Mouse (Mus musculus) intestine, embryonic 15.5 days (tissue): ENCODE data around the gene Tenm4. TPM values are rescaled to one million over a fixed set of nuclear protein-coding genes. Genes with fewer than 3 reads are reported as not detected.

Experiments
- ATAC-seq: fragments of 200-750 bp; cut with Nextera tagmentation; 2 replicates; pipeline ENCODE4 v1.8.0; 2017; ENCODE audit warnings: moderate TSS enrichment, moderate library complexity
- H3K27ac ChIP-seq: fragments of 300-500 bp; sonication (generic); 2 replicates; pipeline ENCODE4 v1.5.1; 2015; ENCODE audit warnings: mild to moderate bottlenecking, inconsistent platforms
- H3K27me3 ChIP-seq: fragments of 300-500 bp; sonication (generic); replicated peaks from 2 replicates; pipeline ENCODE4 v1.6.1; 2015; ENCODE audit warnings: inconsistent platforms
- H3K36me3 ChIP-seq: fragments of 300-500 bp; sonication (generic); 2 replicates; pipeline ENCODE4 v1.6.1; 2015; ENCODE audit warnings: inconsistent platforms
- H3K4me1 ChIP-seq: fragments of 300-500 bp; sonication (generic); replicated peaks from 2 replicates; pipeline ENCODE4 v1.6.1; 2015; ENCODE audit warnings: inconsistent platforms
- H3K4me2 ChIP-seq: fragments of 300-500 bp; sonication (generic); replicated peaks from 2 replicates; pipeline ENCODE4 v1.6.1; 2015; ENCODE audit warnings: mild to moderate bottlenecking, inconsistent platforms
- H3K4me3 ChIP-seq: fragments of 300-500 bp; sonication (generic); replicated peaks from 2 replicates; pipeline ENCODE4 v1.5.1; 2015; ENCODE audit warnings: inconsistent platforms
- H3K9ac ChIP-seq: fragments of 300-500 bp; sonication (generic); 2 replicates; pipeline ENCODE4 v1.6.1; 2015; ENCODE audit warnings: inconsistent platforms
- H3K9me3 ChIP-seq: fragments of 300-500 bp; sonication (generic); 2 replicates; pipeline ENCODE4 v1.6.1; 2016; ENCODE audit warnings: inconsistent platforms
- WGBS: fragments of 180-500 bp; shearing (Covaris S2); methylation state at CpG from one replicate; pipeline ENCODE4 v1.1.7; 2015; 5-methylcytosine and 5-hydroxymethylcytosine counted together
- polyA plus RNA-seq: library from polyadenylated mRNA; unstranded; fragments of >200 nt; fragmentation: Nextera tagmentation; extraction: Ambion mirVana; gene quantifications from 2 replicates; pipeline ENCODE4 v1.2.1, GENCODE M21; 2015

The Tenm4 gene
- polyA plus RNA-seq, 1 experiment from 2014 or later, result 22.0 TPM

GRCm38 (mm10) chr7:96480351-96480983, 309.4 kb downstream of the Tenm4 start:
- ATAC-seq, result no peak
- H3K4me2 ChIP-seq, result no peak overlapping the region
- no peaks in the 10 kb centered on the region for H3K9me3 ChIP-seq
- WGBS, result 80% methylated on average over 9 of the region's 9 CpGs
- no peak overlapping the region for H3K4me3 ChIP-seq
- H3K4me1 ChIP-seq, result 0 out of 2 replicates have a peak, but pooled peaks cover 2% of the 10 kb centered on the region
- H3K36me3 ChIP-seq, result no peaks in the 10 kb centered on the region
- H3K27ac ChIP-seq, result no peak overlapping the region
- H3K27me3 ChIP-seq, result no peaks in the 10 kb centered on the region
- H3K9ac ChIP-seq, result no peak overlapping the region

DNA sequence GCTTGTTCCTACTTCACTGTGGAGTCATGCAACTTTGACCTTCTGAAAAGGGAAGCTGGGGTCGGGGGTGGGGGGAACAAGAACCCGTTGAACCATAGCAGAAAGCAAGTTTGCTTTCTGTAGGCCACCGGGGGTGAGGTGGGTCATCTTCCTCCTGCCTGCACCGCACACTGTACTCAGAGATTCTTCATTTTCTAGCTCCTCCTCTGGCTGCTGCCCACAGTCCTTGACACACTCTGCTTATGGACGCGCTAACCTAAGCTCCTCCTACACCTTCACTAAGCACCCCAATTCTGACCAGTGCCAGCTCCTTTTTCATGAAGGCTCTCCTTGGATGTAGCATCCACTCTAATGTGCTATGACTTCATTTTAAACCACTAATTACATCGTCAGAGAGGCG, 311.9 kb downstream of the Tenm4 start:
- H3K4me1 ChIP-seq, result 0 out of 2 replicates have a peak, but pooled peaks cover 2% of the 10 kb centered on the region
- H3K36me3 ChIP-seq, result no peaks in the 10 kb centered on the region
- H3K27me3 ChIP-seq, result no peaks in the 10 kb centered on the region
- H3K4me2 ChIP-seq, result no peak overlapping the region
- whole genome bisulfite sequencing, result 70% methylated on average over 8 of the region's 8 CpGs
- H3K4me3 ChIP-seq, result no peak overlapping the region
- H3K27ac ChIP-seq, result no peak overlapping the region
- H3K9ac ChIP-seq, result no peak overlapping the region
- no peaks in the 10 kb centered on the region for H3K9me3 ChIP-seq
- no peak for ATAC-seq

GRCm38 (mm10) chr7:96484006-96484581, 313.0 kb downstream of the Tenm4 start:
- Histone ChIP-seq H3K27ac (no peak overlapping the region), H3K4me1 (0 out of 2 replicates have a peak, but pooled peaks cover 2% of the 10 kb centered on the region), H3K27me3 (no peaks in the 10 kb centered on the region), H3K9ac (no peak overlapping the region), H3K4me2 (no peak overlapping the region), H3K9me3 (no peaks in the 10 kb centered on the region), H3K36me3 (no peaks in the 10 kb centered on the region), H3K4me3 (no peak overlapping the region)
- 83% methylated on average over 1 of the region's 1 CpGs for WGBS
- no peak for ATAC-seq

- Histone ChIP-seq H3K4me2 (no peak overlapping the region), H3K36me3 (no peaks in the 10 kb centered on the region), H3K9me3 (no peaks in the 10 kb centered on the region), H3K4me1 (0 out of 2 replicates have a peak, but pooled peaks cover 5% of the 10 kb centered on the region), H3K27ac (no peak overlapping the region), H3K4me3 (no peak overlapping the region), H3K27me3 (no peaks in the 10 kb centered on the region), H3K9ac (no peak overlapping the region)
- 81% methylated on average over 6 of the region's 6 CpGs for WGBS
- no peak for ATAC-seq
These were observed 318.5 kb downstream of the Tenm4 start for GRCm38 (mm10) chr7:96489348-96490076.

DNA sequence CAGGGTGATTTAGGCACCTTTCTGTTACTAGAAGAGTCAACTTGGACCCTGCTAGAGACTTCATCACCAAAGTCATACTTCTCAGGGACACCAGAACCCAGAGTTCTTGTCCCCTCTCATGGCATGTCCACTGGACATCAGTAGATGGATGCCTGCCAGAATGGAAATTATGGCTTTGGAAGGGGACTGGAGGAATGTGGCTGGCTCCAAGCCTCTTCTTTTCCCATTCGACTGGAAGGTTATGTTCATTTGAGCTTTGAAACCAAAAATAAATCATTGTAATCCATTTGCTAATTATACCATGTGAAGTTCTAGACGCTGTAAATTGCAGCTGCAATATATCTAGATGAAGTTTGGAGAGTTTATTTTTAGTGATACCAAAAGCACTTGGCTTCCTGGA, 320.9 kb downstream of the Tenm4 start:
- Histone ChIP-seq H3K36me3 (no peaks in the 10 kb centered on the region), H3K9me3 (no peaks in the 10 kb centered on the region), H3K27me3 (no peaks in the 10 kb centered on the region), H3K4me2 (no peak overlapping the region), H3K9ac (no peak overlapping the region), H3K4me1 (0 out of 2 replicates have a peak, but pooled peaks cover 5% of the 10 kb centered on the region), H3K4me3 (no peak overlapping the region), H3K27ac (no peak overlapping the region)
- ATAC-seq, result no peak
- 34% methylated on average over 2 of the region's 2 CpGs for WGBS

DNA sequence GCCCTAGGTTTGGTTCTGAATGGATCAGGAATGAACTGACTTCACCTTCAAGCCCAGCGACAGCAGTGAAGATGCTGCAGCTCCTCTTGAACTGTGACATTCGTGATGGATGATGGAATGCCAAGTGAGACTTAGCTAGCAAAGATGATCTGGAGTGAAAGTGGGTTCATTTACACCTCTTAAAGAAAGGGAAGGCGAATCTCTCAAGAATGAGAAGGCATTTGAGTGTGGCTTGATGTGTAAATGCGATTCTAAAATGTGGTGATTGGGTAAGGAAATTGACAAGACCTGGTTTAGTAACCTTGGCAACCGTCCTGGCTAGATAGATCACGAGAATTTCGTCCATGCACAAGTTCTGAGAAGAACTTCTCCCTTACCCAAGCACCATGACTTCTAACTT, 321.6 kb downstream of the Tenm4 start:
- WGBS, result 87% methylated on average over 7 of the region's 7 CpGs
- Histone ChIP-seq H3K36me3 (no peaks in the 10 kb centered on the region), H3K27me3 (no peaks in the 10 kb centered on the region), H3K9ac (no peak overlapping the region), H3K4me2 (no peak overlapping the region), H3K27ac (no peak overlapping the region), H3K4me3 (no peak overlapping the region), H3K4me1 (0 out of 2 replicates have a peak, but pooled peaks cover 5% of the 10 kb centered on the region), H3K9me3 (no peaks in the 10 kb centered on the region)
- no peak for ATAC-seq

DNA sequence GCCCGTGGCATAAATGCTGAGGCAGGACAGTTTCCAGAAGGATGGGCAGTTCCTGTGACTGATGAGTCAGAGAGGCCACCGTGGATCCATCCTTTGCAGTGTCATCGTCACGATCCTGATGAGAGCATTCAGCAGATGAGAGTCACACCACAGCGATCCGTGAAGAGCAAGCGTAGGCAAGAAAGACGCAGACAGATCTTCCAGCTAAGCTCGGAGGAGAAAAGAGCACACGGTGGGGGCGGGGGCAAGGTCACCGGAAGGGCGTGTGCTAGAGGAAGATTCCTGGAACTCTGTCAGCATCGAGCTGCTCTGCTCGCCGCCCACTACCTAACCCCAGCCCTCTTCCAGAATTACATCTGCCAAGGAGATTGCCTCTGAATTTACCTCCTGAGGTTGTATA, 323.0 kb downstream of the Tenm4 start:
- WGBS, result 58% methylated on average over 16 of the region's 16 CpGs
- Histone ChIP-seq H3K9me3 (no peaks in the 10 kb centered on the region), H3K9ac (no peak overlapping the region), H3K36me3 (no peaks in the 10 kb centered on the region), H3K4me1 (0 out of 2 replicates have a peak, but pooled peaks cover 5% of the 10 kb centered on the region), H3K27me3 (no peaks in the 10 kb centered on the region), H3K4me3 (no peak overlapping the region), H3K4me2 (no peak overlapping the region), H3K27ac (no peak overlapping the region)
- ATAC-seq, result no peak

- Histone ChIP-seq H3K27ac (no peak overlapping the region), H3K36me3 (no peaks in the 10 kb centered on the region), H3K9ac (no peak overlapping the region), H3K27me3 (no peaks in the 10 kb centered on the region), H3K4me1 (peaks cover 4% of the 10 kb centered on the region; the same call in 1 of the 2 replicates), H3K4me3 (no peak overlapping the region), H3K9me3 (no peaks in the 10 kb centered on the region), H3K4me2 (no peak overlapping the region)
- 92% methylated on average over 5 of the region's 5 CpGs for WGBS
- no peak for ATAC-seq
These were observed 329.1 kb downstream of the Tenm4 start for GRCm38 (mm10) chr7:96500108-96500507.

GRCm38 (mm10) chr7:96500797-96501196, 329.8 kb downstream of the Tenm4 start:
- H3K4me3 ChIP-seq, result no peak overlapping the region
- 64% methylated on average over 4 of the region's 4 CpGs for WGBS
- ATAC-seq, result no peak

GRCm38 (mm10) chr7:96502321-96502973, 331.4 kb downstream of the Tenm4 start:
- H3K4me1 ChIP-seq, result peaks cover 4% of the 10 kb centered on the region; the same call in 1 of the 2 replicates
- H3K27me3 ChIP-seq, result no peaks in the 10 kb centered on the region
- H3K36me3 ChIP-seq, result no peaks in the 10 kb centered on the region
- WGBS, result 42% methylated on average over 11 of the region's 11 CpGs
- H3K4me3 ChIP-seq, result no peak overlapping the region
- H3K27ac ChIP-seq, result no peak overlapping the region
- H3K9me3 ChIP-seq, result no peaks in the 10 kb centered on the region
- ATAC-seq, result no peak
- H3K4me2 ChIP-seq, result no peak overlapping the region
- H3K9ac ChIP-seq, result no peak overlapping the region

More at GRCm38 (mm10) chr7:96500797-96501196, 329.8 kb downstream of the Tenm4 start:
- H3K9me3 ChIP-seq, result no peaks in the 10 kb centered on the region
- peaks cover 4% of the 10 kb centered on the region; the same call in 1 of the 2 replicates for H3K4me1 ChIP-seq
- no peaks in the 10 kb centered on the region for H3K27me3 ChIP-seq
- H3K27ac ChIP-seq, result no peak overlapping the region
- no peak overlapping the region for H3K4me2 ChIP-seq
- H3K36me3 ChIP-seq, result no peaks in the 10 kb centered on the region
- H3K9ac ChIP-seq, result no peak overlapping the region

- H3K4me3 ChIP-seq, result no peak overlapping the region
- no peaks in the 10 kb centered on the region for H3K27me3 ChIP-seq
- no peaks in the 10 kb centered on the region for H3K36me3 ChIP-seq
- H3K4me1 ChIP-seq, result peaks cover 6% of the 10 kb centered on the region; the same call in 1 of the 2 replicates
- no peak overlapping the region for H3K27ac ChIP-seq
- ATAC-seq, result no peak
- no peaks in the 10 kb centered on the region for H3K9me3 ChIP-seq
- WGBS, result 62% methylated on average over 6 of the region's 6 CpGs
- no peak overlapping the region for H3K9ac ChIP-seq
- H3K4me2 ChIP-seq, result no peak overlapping the region
These were observed 334.5 kb downstream of the Tenm4 start for GRCm38 (mm10) chr7:96505538-96505937.

- H3K4me3 ChIP-seq, result no peak overlapping the region
- H3K4me2 ChIP-seq, result no peak overlapping the region
- H3K9me3 ChIP-seq, result no peaks in the 10 kb centered on the region
- no peak for ATAC-seq
- no peaks in the 10 kb centered on the region for H3K36me3 ChIP-seq
- H3K27ac ChIP-seq, result no peak overlapping the region
- H3K9ac ChIP-seq, result no peak overlapping the region
- peaks cover 7% of the 10 kb centered on the region; the same call in 1 of the 2 replicates for H3K4me1 ChIP-seq
- H3K27me3 ChIP-seq, result no peaks in the 10 kb centered on the region
- WGBS, result 75% methylated on average over 8 of the region's 8 CpGs
These were observed 336.0 kb downstream of the Tenm4 start for GRCm38 (mm10) chr7:96507046-96507445.
